Mouse (Mus musculus) adrenal gland, adult 2 months (tissue): ENCODE measurements around the gene Gtse1. TPM values are rescaled to one million over a fixed set of nuclear protein-coding genes. Genes with fewer than 3 reads are reported as not detected.

Experiments used
- DNase-seq: peaks from one replicate; pipeline ENCODE4 v3.0.0; 2021
- polyA plus RNA-seq: library from polyadenylated mRNA; depleted of rRNA; stranded (reverse); fragments of >200 nt; gene quantifications from 2 replicates; pipeline ENCODE4 v1.2.3, GENCODE M21; 2012
- total RNA-seq, 2 experiments: library from RNA; stranded (reverse); gene quantifications; 2 replicates each; pipeline ENCODE4 v1.2.3; 2021

The Gtse1 gene
- total and polyA plus RNA-seq, 3 experiments = 0.66 to 2.9 (median 1.1) TPM

- DNase-seq = peak; percentile 72
Observed at GRCm38 (mm10) chr15:85867696-85868095, 8.2 kb downstream of the Gtse1 start.

DNA sequence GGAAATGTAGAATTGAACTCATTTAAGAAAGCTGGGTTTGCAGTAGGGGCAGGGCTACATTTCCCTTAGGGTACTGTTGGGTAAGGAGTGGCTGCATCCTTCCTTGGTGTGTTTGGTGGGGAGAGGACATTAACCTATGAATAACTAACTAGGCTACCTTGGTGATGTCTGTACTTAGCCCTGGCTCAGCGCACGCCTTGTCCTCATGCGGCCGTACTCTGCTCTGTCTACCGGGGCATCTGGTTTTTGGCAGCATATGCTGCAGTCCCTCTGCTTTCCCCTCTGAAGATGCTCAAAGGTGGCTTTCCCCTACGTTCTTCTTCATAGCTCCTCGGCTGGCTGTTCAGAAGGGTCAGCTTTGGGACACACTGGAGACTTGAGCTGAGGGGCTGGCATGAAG, 17.8 kb downstream of the Gtse1 start:
- DNase-seq = no peak

- DNase-seq = peak; percentile 94
Observed at GRCm38 (mm10) chr15:85878848-85879497, 19.4 kb downstream of the Gtse1 start, which contains the start of gene Trmu. Gene Trmu, plus strand, starts transcription at chr15:85879312.

GRCm38 (mm10) chr15:85879498-85879895, 20.0 kb downstream of the Gtse1 start:
- DNase-seq = no peak

DNA sequence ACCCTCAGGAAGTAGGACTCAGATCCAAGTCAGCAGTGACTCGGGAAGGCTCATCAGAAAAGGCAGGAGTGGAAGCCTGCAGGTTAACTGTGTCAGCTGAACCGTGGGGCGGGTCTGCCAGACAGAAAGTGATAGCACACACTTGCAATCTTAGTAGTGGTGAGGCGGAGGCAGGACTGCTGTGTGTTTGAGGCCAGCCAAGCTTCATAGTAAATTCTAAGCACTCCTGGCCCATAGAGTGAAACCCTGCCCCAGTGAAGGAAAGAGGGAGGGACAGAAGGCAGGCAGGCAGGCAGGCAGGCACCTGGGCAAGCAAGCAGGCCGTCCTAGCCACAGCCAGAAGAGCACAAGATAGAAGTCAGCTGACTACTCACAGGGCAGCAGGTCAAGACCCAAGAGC, 26.1 kb downstream of the Gtse1 start:
- DNase-seq = no peak

DNA sequence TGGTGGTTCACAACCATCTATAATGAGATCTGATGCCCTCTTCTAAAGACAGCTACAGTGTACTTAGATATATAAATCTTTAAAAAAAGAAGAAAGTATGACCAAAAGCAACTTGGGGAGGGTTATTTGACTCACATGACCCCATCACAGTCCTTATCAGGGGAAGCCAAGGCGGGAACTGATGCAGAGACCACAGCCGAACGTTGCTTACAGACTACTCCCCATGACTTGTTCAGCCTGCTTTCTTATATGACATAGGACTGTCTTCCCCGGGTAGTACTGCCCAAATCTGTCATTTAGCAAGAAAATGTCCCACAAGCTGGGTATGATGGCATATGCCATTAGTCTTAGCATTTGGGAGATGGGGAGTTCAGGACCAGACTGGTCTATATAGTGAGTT, 29.7 kb downstream of the Gtse1 start:
- no peak for DNase-seq

DNA sequence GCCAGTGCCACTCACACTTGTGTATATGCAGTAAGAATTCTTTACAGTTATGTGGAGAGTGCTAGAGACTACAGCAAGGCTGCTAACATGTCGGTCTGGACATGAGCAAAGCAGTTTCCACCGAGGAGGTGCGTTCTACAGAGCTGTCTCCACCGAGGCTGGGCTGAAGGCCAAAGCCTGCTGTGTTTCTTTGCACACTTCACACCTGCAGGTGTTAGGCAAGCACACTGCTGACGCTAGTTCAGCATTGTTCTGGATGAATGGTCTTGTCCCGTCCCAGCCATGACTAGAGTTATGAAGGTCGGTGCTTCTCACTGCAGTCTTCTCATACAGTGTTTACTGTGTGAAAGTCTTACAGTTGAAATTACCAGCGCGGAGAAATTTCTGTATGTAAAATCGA, 32.4 kb downstream of the Gtse1 start:
- no peak for DNase-seq

DNA sequence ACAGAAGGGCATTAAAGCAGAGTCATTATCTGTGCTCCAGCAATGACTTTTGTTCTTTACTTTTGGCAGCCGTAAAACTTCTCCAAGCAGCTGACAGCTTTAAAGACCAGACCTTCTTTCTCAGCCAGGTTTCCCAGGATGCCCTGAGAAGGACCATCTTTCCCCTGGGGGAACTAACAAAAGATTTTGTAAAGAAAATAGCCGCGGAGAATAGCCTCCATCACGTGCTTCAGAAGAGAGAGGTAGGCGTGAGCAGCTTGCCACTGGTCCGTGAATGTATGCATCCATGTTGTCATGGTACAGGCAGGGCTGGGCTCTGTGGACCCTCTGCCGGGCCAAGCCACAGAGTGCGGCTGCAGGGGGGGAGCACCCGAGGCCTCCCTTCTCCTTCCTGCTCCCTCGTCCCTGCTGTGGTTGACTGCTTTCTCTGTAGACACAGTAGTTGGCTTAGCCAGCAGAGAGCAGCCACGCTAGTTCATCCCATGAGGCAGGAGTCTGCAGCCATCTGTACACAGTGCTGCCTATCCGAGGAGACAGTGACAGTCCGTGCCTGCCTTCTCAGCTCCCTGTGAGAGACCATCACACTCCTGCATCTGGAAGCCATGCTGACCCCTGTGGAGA, 33.1 kb downstream of the Gtse1 start:
- DNase-seq = no peak

DNA sequence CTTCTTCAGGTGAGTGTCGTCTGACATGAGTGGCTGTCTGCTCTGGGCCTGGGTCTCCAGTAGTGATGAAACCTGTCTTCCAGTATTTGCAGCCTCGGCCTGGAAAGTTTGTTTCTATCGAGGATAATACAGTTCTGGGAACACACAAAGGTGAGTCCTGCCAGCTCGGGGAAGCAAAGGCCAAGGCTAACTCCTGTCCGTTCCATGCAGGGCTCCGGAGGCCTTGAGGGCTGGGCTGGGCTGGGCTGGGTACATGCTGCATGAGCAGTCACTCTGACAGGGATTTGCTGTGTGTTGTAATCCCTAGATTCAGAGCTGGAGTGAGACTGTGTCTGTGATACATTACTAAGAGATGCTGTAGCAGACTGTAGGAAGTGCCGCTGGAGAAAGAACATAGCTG, 34.3 kb downstream of the Gtse1 start:
- DNase-seq = peak; percentile 61

- peak; percentile 71 for DNase-seq
Observed at GRCm38 (mm10) chr15:85896284-85896683, 36.7 kb downstream of the Gtse1 start.

GRCm38 (mm10) chr15:85897113-85897512, 37.6 kb downstream of the Gtse1 start:
- no peak for DNase-seq

DNA sequence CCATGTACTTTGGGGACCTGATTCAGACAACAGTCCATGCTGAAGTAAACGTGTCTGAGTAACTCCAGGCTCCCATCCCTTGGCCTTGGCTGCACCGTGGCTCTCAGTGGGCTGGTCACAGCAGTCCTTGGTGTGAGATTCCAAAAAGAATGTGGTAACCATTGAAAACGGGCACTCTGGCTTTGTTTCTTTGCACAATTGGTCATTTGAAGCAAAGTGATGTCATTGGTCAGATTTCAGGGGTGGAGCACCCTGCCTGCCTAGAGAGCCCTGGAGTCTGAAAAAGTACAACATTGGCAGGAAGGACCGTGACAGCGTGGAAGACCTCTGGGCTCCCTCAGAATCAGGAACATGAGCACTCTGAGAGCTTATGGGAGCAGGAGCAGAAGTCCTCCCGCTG, 39.9 kb downstream of the Gtse1 start:
- DNase-seq = peak; percentile 51

DNA sequence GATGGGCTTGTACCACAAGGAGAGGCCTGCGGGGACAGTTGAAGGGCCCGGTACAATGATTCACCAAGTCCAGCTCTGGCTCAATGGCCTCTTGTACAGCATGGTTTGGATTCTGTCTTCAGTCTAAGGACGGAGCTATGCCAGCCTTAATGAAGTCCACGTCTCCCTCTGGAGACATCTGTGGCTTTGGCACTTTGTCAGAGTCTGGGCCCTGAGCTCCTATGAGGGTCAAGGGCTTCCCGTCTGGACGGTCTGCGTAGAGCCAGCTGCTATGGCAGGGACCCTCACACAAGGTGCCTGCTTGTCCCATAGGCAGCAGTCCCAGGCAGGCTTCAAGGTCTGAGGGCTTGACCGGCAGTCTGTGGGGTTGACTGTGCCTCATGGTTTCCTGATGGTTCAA, 40.8 kb downstream of the Gtse1 start:
- peak; percentile 45 for DNase-seq

DNA sequence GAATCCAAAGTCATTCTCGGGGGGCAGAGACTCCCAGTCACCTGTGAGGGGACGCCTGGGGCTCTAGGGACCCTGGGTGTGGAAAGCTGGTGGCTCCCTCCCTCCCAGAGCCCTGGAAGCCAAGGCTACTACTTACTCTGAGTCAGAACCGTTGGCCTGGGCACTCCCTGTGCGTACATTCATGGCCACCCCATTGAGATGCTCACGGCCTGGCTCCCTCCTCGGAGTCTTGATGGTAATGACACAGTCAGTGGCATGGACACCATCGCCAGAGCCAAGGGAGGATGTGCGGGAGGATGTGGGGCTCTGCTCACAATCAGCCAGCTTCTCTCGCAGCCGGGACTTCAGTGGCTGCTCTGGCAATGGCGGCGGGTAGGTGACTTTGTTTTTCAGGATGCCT, 41.3 kb downstream of the Gtse1 start:
- peak; percentile 63 for DNase-seq

DNA sequence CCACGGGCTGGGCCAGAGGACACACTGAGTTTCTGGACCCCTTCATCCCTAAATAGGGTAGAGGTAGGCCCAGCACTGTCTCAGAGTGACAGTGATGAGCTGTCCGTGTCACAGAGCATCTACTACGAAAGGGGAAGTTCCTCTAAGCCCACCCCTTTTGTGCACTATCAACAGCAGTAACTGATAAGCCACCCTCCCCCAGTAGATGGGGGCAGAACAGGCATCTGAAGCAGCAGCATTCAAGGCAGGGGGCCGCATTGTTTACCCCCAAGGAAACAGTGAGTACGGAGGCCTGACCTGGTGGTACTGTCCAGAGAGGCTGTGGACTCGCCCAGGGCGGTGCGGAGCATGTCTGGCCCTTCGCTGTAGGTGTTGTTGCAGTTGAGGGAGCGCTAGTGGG, 43.0 kb downstream of the Gtse1 start:
- DNase-seq = no peak

DNA sequence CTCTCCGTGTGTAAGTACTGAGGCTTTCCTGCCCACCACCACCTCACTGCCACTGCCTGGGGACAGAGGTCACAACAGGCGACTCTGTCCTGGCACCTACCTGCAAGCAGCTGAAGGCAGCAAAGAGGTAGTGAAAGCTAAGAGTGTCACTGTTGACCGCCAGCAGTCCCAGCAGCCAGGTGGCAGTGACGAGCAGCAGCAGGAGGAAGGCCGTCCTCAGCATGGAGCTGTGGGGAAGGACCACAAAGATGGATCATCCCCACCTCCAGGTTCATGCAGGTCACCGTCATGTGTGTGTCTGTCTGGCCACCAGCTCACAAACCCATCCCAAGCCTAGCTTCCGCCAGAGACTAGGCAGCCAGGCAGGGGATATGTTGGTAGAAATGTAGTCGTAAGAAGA, 44.3 kb downstream of the Gtse1 start:
- DNase-seq = no peak

DNA sequence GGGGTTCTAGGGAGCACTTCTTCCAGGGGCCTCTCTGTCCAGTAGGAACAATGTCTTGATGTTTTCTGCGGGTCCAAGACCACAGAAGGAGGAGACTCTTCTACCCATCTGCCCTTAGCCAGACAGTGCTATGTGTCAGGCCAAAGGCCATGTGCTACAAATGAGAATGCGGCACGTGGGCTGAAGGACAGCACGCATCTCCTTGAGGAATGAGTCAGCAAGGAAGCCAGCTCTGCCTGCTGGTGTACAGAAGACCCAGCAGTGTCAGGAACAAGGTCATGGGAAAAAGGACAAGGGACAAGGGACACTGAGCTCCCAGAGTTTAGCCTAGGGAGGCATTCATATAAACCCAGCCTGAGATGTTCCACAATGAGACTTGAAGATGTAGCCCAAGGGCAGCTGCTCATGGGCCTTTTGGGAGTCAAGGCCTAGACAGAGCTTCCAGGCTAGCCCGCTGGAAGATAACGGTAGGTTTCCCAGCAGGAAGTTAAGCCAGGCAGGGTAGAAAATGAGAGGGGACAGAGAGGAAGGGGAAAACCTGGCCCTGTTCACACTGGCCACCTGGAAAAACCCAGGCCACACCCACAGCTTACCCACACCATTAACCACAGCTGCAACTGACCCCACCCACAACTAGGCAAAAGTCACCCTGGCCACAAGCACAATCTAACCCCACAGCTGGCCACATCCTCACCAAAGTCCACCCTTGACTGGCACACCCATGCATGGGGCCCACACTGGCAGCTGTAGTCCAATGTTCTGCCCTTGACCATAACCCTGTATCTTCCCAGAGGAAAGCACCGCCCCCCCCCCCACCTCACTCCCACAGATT, 49.3 kb downstream of the Gtse1 start:
- peak; percentile 86 for DNase-seq

DNA sequence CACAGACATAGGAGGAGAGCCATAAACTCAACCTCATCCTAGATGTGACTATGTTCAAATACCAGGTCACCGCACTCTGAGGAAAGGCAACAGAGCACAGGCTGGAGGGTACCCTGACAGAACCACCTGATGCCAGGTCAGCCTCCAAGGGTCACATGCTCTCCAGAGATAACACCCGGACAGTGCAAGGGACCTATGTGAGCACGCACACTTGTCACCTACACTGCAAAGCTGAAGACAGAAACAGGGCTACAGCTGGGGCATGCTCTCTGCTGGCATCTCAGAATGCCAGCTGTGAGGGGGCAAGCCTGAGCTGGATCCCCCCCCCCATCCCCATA, 49.9 kb downstream of the Gtse1 start:
- DNase-seq = no peak

- DNase-seq = peak; percentile 39
Observed at GRCm38 (mm10) chr15:85909931-85910330, 50.4 kb downstream of the Gtse1 start.

- DNase-seq = peak; percentile 53
Observed at GRCm38 (mm10) chr15:85913605-85914004, 54.1 kb downstream of the Gtse1 start.

DNA sequence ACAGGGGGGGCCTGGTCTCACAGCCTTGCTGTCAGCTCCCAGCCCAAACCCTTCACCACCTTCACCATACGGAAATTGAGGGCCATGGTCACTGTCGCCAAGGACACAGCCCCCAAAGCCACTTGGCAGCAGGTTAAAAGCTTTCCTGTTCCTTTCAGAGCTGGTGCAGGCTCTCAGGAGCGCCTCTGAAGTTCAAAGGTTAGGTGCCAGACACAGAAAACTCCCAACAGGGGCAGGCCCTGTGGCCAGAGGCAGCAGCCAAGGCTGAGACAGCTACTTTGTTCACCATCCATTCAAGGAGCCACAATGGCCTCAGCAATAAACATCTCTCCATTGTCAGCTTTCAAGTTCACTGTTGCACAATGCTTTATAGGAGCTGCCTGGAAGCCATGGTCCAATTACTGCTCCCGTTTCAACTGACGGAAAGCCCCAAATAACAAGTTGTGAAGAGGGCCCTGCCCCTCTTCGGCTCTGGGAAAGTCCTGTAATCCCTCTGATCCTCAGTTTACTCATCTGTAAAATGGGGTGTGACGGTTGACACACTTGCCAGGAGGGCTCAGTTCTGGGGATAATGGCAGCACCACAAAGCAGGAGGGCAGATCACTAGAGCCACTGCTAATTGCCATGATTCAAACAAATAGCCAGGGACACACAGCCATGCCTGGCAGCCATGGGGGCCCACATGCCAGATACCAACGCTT, 59.8 kb downstream of the Gtse1 start:
- peak; percentile 41 for DNase-seq

DNA sequence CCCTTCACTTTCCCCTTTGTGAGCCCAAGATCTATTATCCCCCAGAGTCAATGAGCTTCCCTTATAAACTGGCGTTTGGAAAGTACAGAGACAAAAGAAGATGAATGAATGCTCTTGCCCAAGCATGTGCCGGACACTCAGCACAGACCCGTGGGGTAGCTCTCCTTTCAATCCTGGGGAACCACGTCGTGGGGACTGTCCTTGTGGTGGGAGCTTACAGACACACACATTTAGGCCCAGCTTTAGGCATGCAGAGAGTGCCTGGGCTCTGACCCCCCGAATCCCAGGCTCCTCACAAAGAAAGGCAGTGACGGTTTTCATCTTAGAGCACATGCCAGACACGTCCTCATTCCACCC, 60.3 kb downstream of the Gtse1 start:
- no peak for DNase-seq

DNA sequence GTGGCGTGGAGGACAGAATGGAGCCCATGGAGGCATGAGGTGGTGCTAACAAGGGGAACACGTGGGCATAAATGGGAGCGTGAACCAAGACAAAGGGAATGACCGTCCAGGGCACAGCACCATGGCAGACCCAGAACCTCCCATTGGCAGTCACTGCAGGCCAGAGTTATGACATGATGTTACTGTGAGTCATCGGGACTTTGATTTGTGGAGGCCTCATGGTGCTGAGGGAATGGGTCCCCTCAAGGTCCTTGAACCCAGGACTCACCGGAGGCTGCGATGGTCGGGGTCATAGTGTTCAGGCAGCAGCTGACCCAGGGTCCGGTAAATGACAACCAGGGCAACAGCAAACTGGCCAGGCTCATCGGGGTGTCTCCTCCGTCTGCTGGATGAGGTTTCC, 62.3 kb downstream of the Gtse1 start:
- DNase-seq = peak; percentile 79
